Mouse (Mus musculus): ENCODE data around the gene Zp2. TPM values are rescaled to one million over a fixed set of nuclear protein-coding genes. Genes with fewer than 3 reads are reported as not detected.
A peak's percentile ranks its signal among the peaks of the same experiment; 100 is the strongest.

Gene Zp2
- total RNA-seq, 2 experiments from 2014 or later: 0.44 TPM

- intact Hi-C loops (cut with DNase I): no loop called here
Measured at GRCm38 (mm10) chr7:120150257-120150656, 5.2 kb upstream of the Zp2 start.

DNA sequence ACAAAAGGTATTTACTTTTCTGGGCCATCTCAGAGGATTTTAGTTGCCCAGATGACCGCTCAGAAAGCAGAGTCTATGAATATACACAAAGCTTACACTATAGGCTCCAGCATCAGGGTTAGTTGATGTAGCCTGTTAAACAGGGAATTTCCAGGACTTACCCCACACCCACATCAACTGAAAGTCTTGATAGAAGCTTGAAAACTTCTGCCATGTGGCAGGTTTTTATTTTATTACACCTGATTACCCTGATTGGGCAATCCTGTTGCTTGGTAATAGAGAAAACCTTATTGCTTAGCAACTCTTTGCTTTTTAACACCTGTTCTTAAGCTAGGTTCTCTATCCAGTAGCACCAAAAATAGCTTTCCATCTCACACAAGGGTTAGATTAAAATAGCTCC lies 2.3 kb downstream of the Zp2 start:
- intact Hi-C loops (cut with DNase I): no loop called here
- no peak for DNase-seq

More at GRCm38 (mm10) chr7:120150257-120150656, 5.2 kb upstream of the Zp2 start:
- DNase-seq: no peak

- no peak for DNase-seq
- intact Hi-C loops (cut with DNase I): loop anchor here (5.0 kb wide), 1 partner anchor 73 kb away; the partner anchor contains the start of genes Abca14 and Crym
Measured at GRCm38 (mm10) chr7:120128951-120129350, 16.1 kb downstream of the Zp2 start.

- intact Hi-C loops (cut with DNase I): loop anchor here (5.0 kb wide), 1 partner anchor 75 kb away; the partner anchor contains the start of genes Abca14 and Crym
- DNase-seq: no peak
Measured at GRCm38 (mm10) chr7:120127686-120128059, 17.4 kb downstream of the Zp2 start.

DNA sequence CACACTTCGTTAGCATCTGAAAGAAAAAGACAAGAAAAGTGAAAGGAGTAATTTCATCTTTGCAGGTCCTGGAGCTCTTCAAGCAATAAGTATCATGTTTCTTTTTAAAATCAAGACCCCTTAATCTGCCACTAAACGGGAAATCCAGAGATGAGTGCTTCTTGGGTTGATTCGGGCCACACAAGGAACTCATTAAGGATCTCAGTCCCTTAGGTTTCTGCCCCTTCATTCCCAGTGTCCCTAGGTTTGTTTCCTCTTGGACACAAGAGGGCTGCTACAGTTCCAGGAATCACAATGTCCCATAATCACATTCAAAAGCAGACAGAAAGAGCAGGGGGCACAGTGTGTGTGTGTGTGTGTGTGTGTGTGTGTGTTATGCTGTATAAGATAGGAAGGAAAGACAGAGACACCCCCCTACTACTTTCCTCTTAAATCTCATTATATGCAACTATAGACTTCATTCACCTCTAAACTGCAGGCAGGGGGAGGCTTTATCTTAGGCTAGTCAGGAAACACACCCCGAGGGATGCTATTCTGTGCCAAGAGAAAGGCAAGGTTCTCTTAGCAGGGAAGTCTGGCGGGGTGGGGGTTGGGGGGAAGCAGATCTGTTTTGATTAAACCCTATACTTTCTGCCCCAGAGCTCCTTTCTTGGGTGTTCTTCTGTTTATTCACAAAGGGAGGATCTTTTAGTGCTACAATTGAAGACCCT lies 18.0 kb downstream of the Zp2 start:
- intact Hi-C loops (cut with DNase I): loop anchor here (5.0 kb wide), 1 partner anchor 75 kb away; the partner anchor contains the start of genes Abca14 and Crym
- DNase-seq: no peak

DNA sequence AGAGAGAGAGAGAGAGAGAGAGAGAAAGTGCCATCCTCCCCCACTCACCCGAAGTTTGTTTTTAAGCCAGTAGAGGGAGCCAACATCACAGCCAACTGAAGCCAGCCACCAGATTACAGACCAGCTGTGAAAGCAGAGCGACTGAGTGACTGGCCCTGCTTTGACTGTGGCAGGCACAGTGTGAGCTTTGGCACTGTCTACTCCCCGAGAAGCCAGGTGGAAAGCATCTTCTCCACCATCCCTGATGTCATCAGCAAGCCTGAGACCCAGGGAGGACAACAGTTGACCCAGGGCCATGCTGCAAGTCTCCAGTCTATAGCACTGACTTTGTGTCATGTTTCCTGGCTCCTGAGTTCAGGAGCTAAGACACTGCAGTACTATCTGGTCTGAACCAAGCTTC lies 20.2 kb downstream of the Zp2 start:
- DNase-seq: peak; percentile 69
- intact Hi-C loops (cut with DNase I): loop anchor here (2.0 to 5.0 kb wide), 2 partner anchors 77 to 200 kb away; partner anchors contain the start of genes Abca14 and Crym

DNA sequence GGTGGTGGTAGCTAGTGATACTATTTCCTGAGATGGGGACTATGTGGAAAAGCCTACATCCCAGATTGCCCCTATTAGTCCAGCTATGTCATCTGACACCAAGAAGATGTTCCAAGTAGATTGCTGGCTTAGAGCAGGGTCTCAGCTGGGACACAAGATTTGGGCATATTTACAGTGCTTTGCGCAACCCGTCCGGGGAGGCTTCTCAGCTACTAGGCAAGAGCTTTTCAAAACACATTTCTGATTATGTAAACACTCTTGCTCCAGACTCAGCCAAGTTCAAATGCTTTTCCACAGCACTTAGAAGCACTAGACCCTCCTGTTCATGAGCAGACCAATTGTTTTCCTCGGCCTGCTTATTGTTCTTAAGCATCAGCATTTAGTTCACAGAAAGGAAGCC lies 21.3 kb downstream of the Zp2 start:
- intact Hi-C loops (cut with DNase I): loop anchor here (2.0 kb wide), 1 partner anchor 201 kb away; no protein-coding TSS in a partner anchor
- DNase-seq: no peak

DNA sequence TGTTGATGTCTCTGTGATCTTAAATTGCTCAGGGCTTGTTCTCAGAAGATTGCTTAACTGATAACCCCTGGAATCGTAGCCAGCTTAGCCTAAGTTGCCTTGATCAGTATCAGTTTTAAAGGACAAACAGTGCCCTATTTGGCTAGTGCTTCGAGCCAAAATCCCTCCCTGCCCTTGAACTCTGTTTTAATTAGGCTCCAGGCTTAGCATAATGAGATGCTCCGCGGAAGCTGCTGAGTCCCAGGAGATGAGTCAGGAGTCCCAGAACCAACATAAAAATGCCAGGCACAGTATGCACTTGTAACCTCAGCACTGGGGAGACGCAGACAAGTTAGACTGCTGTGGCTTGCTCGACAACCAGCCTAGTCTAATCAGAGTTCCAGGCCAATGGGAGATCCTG lies 27.6 kb downstream of the Zp2 start:
- intact Hi-C loops (cut with DNase I): no loop called here
- no peak for DNase-seq

DNA sequence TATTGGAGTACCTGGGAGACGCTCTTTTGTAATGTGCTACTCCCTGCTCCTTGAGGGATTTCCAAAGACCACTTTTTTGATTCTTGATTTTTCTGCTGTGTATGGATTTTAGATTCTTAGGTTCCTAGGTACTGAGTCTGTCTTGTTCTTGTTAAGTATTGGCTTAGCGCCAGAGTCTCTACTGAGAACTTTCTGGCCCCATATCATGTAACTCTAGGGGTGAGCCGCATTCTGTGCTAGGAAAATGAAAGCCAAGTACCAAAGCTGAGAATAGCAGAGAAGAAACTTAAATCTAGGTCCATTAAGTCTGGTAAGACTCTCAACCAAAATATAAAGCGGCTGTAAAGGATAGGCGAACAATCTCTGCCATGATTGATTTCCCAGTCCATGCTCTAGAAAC lies 28.1 kb downstream of the Zp2 start:
- no peak for DNase-seq
- intact Hi-C loops (cut with DNase I): no loop called here

DNA sequence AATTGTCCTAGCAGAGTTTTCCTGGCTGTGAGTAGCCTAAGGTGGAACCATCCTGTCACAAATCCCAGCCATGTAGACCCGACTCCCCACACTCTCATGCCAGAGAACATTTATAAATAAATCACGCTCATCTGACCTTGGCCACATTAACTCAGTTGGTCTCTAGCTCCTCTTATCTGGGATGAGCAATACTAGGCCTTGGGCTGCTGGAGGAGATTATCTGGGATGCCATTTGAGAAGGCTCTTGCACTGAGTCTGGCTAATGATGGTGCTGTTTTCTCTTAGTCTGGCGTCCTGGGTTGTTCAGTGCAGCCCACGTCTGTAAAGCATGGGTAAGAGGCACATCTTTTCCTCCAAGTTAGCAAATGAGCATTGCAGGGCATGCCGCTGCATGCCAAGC lies 35.4 kb downstream of the Zp2 start:
- DNase-seq: no peak
- intact Hi-C loops (cut with DNase I): loop anchor here (10.0 kb wide), 1 partner anchor 265 kb away; no protein-coding TSS in a partner anchor

DNA sequence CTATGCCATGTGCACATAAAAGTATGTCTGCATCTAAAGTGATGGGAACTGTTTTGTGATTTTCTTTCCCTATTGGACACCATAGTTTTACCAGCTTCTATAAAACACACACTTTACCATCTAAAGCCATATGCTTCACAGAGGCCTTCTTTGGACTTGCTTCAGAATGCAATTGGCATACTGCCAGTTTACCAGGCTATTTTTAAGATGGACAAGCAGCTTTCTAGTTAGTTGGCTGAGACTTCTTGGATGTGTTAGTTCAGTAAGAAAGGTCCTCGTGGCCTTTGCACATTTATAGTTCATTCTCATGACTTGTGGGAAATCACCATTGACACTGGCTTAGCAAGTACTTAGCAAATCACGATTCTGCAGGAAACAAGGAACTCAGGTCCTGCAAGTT lies 38.7 kb downstream of the Zp2 start:
- intact Hi-C loops (cut with DNase I): loop anchor here (10.0 kb wide), 1 partner anchor 262 kb away; no protein-coding TSS in a partner anchor
- DNase-seq: no peak

DNA sequence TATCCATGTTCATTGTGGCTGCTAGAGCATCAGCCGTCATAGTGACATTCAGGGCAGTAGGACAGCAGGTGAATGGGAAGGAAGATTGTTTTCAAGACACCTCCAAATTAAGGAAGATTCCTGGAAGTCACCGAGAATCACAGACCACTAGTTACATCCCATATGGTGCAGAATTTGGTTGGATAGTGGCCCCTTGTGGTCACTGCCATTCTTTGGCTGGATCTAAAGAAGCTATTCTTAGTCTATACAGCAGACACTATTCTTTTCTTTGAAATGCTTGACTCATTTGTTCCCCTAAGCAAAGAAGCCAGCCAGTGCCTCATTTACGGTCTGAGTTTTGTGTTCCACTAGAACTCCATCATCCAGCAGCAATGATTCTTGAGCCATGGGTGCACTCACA lies 40.1 kb downstream of the Zp2 start:
- intact Hi-C loops (cut with DNase I): loop anchor here (10.0 kb wide), 1 partner anchor 260 kb away; no protein-coding TSS in a partner anchor
- peak; percentile 10 for DNase-seq

DNA sequence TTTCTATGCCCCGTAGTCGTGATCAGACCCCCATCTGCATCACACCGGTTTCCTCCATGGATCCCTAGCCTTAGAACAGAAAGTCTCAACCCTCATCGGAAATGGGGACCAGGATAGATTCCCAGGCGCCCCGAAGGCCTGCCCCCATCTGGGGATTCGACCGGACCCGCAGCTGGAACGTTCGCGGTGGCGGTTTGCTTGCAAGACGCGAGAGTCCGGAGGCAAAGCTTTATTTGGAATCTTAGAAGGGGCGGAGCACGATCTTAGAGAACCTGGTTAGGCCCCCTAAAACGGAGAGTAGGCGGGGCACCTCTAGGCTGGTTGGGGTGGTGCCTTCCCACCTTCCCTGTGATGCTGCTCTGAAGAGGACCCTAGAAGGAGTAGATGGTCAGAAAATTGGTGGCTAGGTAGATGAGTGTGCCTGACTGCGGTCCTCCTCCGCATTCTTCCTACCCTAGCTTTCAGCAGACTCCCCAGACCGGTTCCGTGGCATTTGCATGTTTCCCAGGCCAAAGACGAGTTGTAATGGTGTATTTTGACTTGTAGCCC lies 42.0 kb downstream of the Zp2 start:
- peak; percentile 10 for DNase-seq
- intact Hi-C loops (cut with DNase I): loop anchor here (10.0 kb wide), 1 partner anchor 258 kb away; no protein-coding TSS in a partner anchor

- peak; percentile 93 for DNase-seq
- intact Hi-C loops (cut with DNase I): loop anchor here (10.0 kb wide), 1 partner anchor 258 kb away; no protein-coding TSS in a partner anchor
Measured at GRCm38 (mm10) chr7:120102164-120102972, 42.7 kb downstream of the Zp2 start, which contains the start of gene Tmem159. Tmem159 (plus strand) TSS chr7:120102353.

- intact Hi-C loops (cut with DNase I): no loop called here
- DNase-seq: peak; percentile 72
Measured at GRCm38 (mm10) chr7:120098403-120098802, 46.7 kb downstream of the Zp2 start.

DNA sequence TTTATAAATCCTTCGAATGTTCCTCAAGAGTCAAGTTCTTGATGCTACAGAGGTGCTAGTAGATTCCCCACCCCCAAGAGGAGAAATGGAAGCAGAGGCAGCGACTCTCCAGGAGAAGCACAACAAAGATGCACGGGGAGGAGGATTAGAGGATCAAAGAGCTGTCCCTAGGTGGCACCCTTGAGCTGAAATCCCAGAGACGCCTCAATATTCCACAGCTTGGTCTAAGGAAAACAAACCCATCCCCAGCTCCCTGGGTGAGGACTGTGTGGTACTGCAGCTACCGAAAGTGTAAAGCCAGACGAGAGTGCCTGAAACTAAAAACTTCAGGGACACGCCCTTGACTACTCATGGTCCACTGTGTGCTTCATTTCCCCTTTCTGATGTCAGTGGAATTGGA lies 47.2 kb downstream of the Zp2 start:
- peak; percentile 60 for DNase-seq
- intact Hi-C loops (cut with DNase I): no loop called here

- intact Hi-C loops (cut with DNase I): no loop called here
- no peak for DNase-seq
Measured at GRCm38 (mm10) chr7:120095180-120095579, 49.9 kb downstream of the Zp2 start, which contains the start of gene Dnah3. Dnah3 (minus strand) TSS chr7:120095280.

DNA sequence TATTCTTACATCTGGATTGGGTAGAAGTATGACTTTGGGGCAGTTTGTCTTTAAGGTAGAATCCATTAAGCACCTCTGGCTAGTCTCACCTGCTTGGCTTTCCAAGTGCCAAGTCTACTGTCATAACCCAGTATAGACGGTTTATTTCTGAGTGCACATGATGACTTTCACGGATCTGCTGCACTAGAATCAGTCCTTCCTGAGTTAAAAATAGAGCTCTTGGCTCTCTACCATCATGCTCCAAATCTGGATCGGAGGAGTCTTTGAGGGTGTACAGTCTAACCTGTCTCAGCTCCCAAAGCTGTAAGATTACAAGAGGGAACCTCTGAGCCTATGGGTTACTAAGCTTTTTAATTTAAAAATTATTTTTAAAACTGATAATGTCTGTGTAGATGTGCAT lies 50.9 kb downstream of the Zp2 start:
- no peak for DNase-seq
- intact Hi-C loops (cut with DNase I): no loop called here

- intact Hi-C loops (cut with DNase I): no loop called here
- no peak for DNase-seq
Measured at GRCm38 (mm10) chr7:120093033-120093432, 52.1 kb downstream of the Zp2 start.

- intact Hi-C loops (cut with DNase I): no loop called here
- DNase-seq: no peak
Measured at GRCm38 (mm10) chr7:120080177-120080576, 64.9 kb downstream of the Zp2 start.
